Mouse (Mus musculus) neural tube, embryonic 15.5 days (tissue): ENCODE data around the gene Zfp664. TPM values are rescaled to one million over a fixed set of nuclear protein-coding genes. Genes with fewer than 3 reads are reported as not detected.
A peak's percentile ranks its signal among the peaks of the same experiment; 100 is the strongest.

ENCODE experiments used
- ATAC-seq: fragments of 200-750 bp; cut with Nextera tagmentation; 2 replicates; pipeline ENCODE4 v1.8.0; 2017; ENCODE audit warnings: mild to moderate bottlenecking, moderate TSS enrichment, moderate library complexity; ENCODE audit not compliant: low FRiP score
- H3K27ac ChIP-seq: fragments of 300-500 bp; sonication (generic); replicated peaks from 2 replicates; pipeline ENCODE4 v1.5.1; 2015; ENCODE audit warnings: mild to moderate bottlenecking, inconsistent platforms
- H3K27me3 ChIP-seq: fragments of 300-500 bp; sonication (generic); replicated peaks from 2 replicates; pipeline ENCODE4 v1.6.1; 2015; ENCODE audit warnings: inconsistent platforms
- H3K36me3 ChIP-seq: fragments of 300-500 bp; sonication (generic); 2 replicates; pipeline ENCODE4 v1.6.1; 2015; ENCODE audit warnings: inconsistent platforms
- H3K4me1 ChIP-seq: fragments of 300-500 bp; sonication (generic); 2 replicates; pipeline ENCODE4 v1.6.1; 2015; ENCODE audit warnings: inconsistent platforms
- H3K4me2 ChIP-seq: fragments of 300-500 bp; sonication (generic); 2 replicates; pipeline ENCODE4 v1.6.1; 2015; ENCODE audit warnings: inconsistent platforms, mild to moderate bottlenecking, moderate library complexity
- H3K4me3 ChIP-seq: fragments of 300-500 bp; sonication (generic); replicated peaks from 2 replicates; pipeline ENCODE4 v1.5.1; 2015; ENCODE audit warnings: mild to moderate bottlenecking, inconsistent platforms
- H3K9ac ChIP-seq: fragments of 300-500 bp; sonication (generic); replicated peaks from 2 replicates; pipeline ENCODE4 v1.6.1; 2015; ENCODE audit warnings: mild to moderate bottlenecking, inconsistent platforms
- H3K9me3 ChIP-seq: fragments of 300-500 bp; sonication (generic); replicated peaks from 2 replicates; pipeline ENCODE4 v1.6.1; 2016; ENCODE audit warnings: inconsistent platforms
- WGBS: fragments of 180-500 bp; shearing (Covaris S2); methylation state at CpG from one replicate; pipeline ENCODE4 v1.1.7; 2015; ENCODE audit warnings: mixed read lengths; 5-methylcytosine and 5-hydroxymethylcytosine counted together
- polyA plus RNA-seq: library from polyadenylated mRNA; unstranded; fragments of >200 nt; fragmentation: Nextera tagmentation; extraction: Ambion mirVana; gene quantifications from 2 replicates; pipeline ENCODE4 v1.2.1, GENCODE M21; 2015

Zfp664 gene
- polyA plus RNA-seq, 1 experiment from 2014 or later, result 83.9 TPM

- no peak for ATAC-seq
- 76% methylated on average over 10 of the region's 10 CpGs for WGBS
- Histone ChIP-seq H3K27ac (peak overlapping the region; percentile 61), H3K27me3 (no peaks in the 10 kb centered on the region), H3K9ac (no peak overlapping the region), H3K4me3 (no peak overlapping the region), H3K9me3 (no peaks in the 10 kb centered on the region), H3K4me1 (peaks cover 14% of the 10 kb centered on the region), H3K36me3 (no peaks in the 10 kb centered on the region), H3K4me2 (no peak overlapping the region)
Observed at GRCm38 (mm10) chr5:124902195-124902594, 39.7 kb downstream of the Zfp664 start.

- Histone ChIP-seq H3K9ac (no peak overlapping the region), H3K9me3 (no peaks in the 10 kb centered on the region), H3K4me3 (no peak overlapping the region), H3K4me1 (peaks cover 17% of the 10 kb centered on the region), H3K4me2 (no peak overlapping the region), H3K36me3 (no peaks in the 10 kb centered on the region), H3K27ac (no peak overlapping the region), H3K27me3 (no peaks in the 10 kb centered on the region)
- ATAC-seq, result no peak
- 91% methylated on average over 4 of the region's 4 CpGs for WGBS
Observed at GRCm38 (mm10) chr5:124903852-124904251, 41.4 kb downstream of the Zfp664 start.

- peaks cover 7% of the 10 kb centered on the region; the same call in 1 of the 2 replicates for H3K4me1 ChIP-seq
- no peaks in the 10 kb centered on the region for H3K27me3 ChIP-seq
- no peak overlapping the region for H3K4me2 ChIP-seq
- ATAC-seq, result no peak
- H3K4me3 ChIP-seq, result no peak overlapping the region
- no peak overlapping the region for H3K9ac ChIP-seq
- H3K9me3 ChIP-seq, result no peaks in the 10 kb centered on the region
- WGBS, result 80% methylated on average over 13 of the region's 13 CpGs
- H3K36me3 ChIP-seq, result no peaks in the 10 kb centered on the region
- no peak overlapping the region for H3K27ac ChIP-seq
Observed at GRCm38 (mm10) chr5:124906890-124907289, 44.4 kb downstream of the Zfp664 start.

- WGBS, result 35% methylated on average over 5 of the region's 5 CpGs
- H3K36me3 ChIP-seq, result no peaks in the 10 kb centered on the region
- H3K9me3 ChIP-seq, result no peaks in the 10 kb centered on the region
- no peak overlapping the region for H3K9ac ChIP-seq
- no peak overlapping the region for H3K27ac ChIP-seq
- no peak overlapping the region for H3K4me3 ChIP-seq
- H3K27me3 ChIP-seq, result no peaks in the 10 kb centered on the region
- peaks cover 19% of the 10 kb centered on the region for H3K4me1 ChIP-seq
- no peak overlapping the region for H3K4me2 ChIP-seq
- 0 out of 2 replicates have a peak, but pooled peaks have one; percentile 69 for ATAC-seq
Observed at GRCm38 (mm10) chr5:124908860-124909259, 46.4 kb downstream of the Zfp664 start.

DNA sequence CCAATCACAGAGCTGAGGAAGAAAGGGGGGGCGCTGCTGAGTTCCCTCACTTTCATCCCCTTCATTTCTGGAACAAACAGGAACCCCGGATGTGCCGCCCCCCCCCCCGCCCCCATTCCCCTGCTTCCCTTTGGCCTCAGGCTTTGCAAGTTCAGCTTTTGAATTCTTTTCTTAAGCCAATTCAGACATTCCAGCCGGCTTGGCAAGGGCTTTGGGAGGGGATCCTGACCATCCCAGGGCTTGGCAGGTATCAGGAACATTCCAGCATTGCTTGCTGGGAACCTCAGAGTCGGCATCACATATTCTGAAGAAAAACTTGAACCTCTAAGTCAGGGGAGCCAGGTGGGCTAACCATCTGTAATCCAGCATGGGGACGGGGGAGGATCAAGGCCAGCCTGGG is 49.8 kb downstream of the Zfp664 start:
- Histone ChIP-seq H3K4me3 (no peak overlapping the region), H3K27me3 (no peaks in the 10 kb centered on the region), H3K4me2 (no peak overlapping the region), H3K9me3 (no peaks in the 10 kb centered on the region), H3K27ac (no peak overlapping the region), H3K9ac (no peak overlapping the region), H3K36me3 (no peaks in the 10 kb centered on the region), H3K4me1 (peaks cover 21% of the 10 kb centered on the region)
- WGBS, result 62% methylated on average over 7 of the region's 7 CpGs
- no peak for ATAC-seq

DNA sequence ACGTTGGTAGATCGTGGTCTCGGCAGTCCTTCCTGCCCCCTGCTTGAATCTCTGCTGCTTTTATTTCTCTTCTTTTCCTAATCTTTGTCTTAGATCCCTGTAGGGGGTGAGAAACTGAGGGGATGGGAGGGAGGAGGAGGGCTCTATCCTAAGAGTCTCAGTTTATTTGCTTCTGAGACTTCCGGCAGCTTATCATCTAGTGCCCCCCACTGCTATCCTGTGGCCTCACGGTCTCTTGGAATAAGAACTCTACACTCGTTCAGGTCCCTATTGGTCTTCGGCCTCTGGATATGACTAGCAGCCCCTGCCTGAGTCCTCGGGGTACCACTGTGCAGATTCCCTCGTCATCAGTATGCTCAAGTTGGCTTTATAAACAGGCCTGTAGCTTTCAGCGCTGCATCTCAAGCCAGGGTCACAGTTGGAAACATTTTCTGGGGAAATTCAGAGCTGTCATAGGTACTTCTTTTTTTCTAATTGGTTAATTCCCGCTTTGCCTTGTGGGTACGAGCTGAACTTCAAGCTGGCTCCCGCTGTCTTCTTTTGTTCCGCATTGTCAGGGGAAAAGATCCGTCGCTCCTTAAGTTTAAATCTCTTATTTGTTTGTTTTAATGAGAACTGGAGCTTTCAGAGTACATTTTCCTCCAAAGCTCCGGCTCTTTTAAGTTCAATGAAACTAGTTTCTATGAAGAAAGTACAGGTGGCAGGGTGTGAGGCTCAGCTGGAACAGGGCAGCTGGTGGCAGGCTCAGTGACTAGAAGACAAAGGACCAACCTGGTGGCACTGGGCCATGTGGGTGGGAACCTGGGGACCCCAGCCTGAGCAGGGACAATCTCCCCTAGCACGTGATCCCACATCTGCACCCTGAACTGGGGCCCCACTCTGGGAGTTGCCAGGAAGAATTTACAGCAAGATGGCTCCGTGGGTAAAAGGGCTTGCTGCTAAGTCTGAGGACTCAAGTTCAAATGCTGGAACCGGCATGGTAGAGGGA is 50.7 kb downstream of the Zfp664 start:
- Histone ChIP-seq H3K27ac (peak overlapping the region; percentile 41; the same call in 1 of the 2 replicates), H3K4me2 (no peak overlapping the region), H3K27me3 (no peaks in the 10 kb centered on the region), H3K9me3 (no peaks in the 10 kb centered on the region), H3K36me3 (no peaks in the 10 kb centered on the region), H3K9ac (no peak overlapping the region), H3K4me1 (peaks cover 21% of the 10 kb centered on the region), H3K4me3 (no peak overlapping the region)
- no peak for ATAC-seq
- 25% methylated on average over 20 of the region's 20 CpGs for WGBS

DNA sequence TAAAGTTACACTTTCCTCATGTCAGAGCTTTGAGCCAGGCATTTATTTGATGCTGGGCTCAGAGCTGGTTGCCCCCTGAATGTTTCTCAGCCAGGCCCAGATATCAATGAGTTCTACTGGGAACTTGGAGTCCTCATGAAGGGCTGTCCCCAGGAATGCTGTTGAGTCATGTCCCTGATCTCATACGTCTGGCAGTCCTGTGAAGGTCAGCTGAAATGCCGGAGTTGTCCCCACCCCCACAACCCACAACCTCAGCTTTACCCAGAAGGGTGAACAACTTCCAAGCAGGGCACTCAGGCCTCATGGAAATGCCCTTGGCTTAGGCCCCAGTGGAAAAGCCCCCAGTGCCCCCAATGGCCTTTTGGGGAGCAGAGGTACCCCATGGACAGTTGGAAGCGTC is 57.3 kb downstream of the Zfp664 start:
- Histone ChIP-seq H3K4me3 (no peak overlapping the region), H3K4me1 (peaks cover 16% of the 10 kb centered on the region), H3K9ac (no peak overlapping the region), H3K9me3 (no peaks in the 10 kb centered on the region), H3K27ac (no peak overlapping the region), H3K27me3 (no peaks in the 10 kb centered on the region), H3K36me3 (no peaks in the 10 kb centered on the region), H3K4me2 (no peak overlapping the region)
- ATAC-seq, result no peak
- 75% methylated on average over 3 of the region's 3 CpGs for WGBS

GRCm38 (mm10) chr5:124921410-124921809 is 58.9 kb downstream of the Zfp664 start:
- Histone ChIP-seq H3K9me3 (no peaks in the 10 kb centered on the region), H3K4me3 (no peak overlapping the region), H3K27me3 (no peaks in the 10 kb centered on the region), H3K36me3 (no peaks in the 10 kb centered on the region), H3K4me2 (no peak overlapping the region), H3K4me1 (peaks cover 25% of the 10 kb centered on the region), H3K9ac (no peak overlapping the region; the same call in 1 of the 2 replicates), H3K27ac (no peak overlapping the region)
- ATAC-seq, result no peak

- peak overlapping the region; percentile 74 for H3K27ac ChIP-seq
- no peaks in the 10 kb centered on the region for H3K27me3 ChIP-seq
- peaks cover 25% of the 10 kb centered on the region for H3K4me1 ChIP-seq
- 24% methylated on average over 18 of the region's 18 CpGs for whole genome bisulfite sequencing
- no peaks in the 10 kb centered on the region for H3K36me3 ChIP-seq
- H3K9me3 ChIP-seq, result no peaks in the 10 kb centered on the region
- ATAC-seq, result peak; percentile 45; the same call in 1 of the 2 replicates
- H3K9ac ChIP-seq, result no peak overlapping the region
- H3K4me2 ChIP-seq, result peak overlapping the region; percentile 1; the same call in 1 of the 2 replicates
- H3K4me3 ChIP-seq, result no peak overlapping the region
Observed at GRCm38 (mm10) chr5:124922356-124923352, 60.2 kb downstream of the Zfp664 start.

GRCm38 (mm10) chr5:124929425-124930054 is 67.0 kb downstream of the Zfp664 start:
- Histone ChIP-seq H3K4me1 (peaks cover 22% of the 10 kb centered on the region), H3K4me2 (no peak overlapping the region), H3K27ac (no peak overlapping the region), H3K9ac (no peak overlapping the region), H3K27me3 (no peaks in the 10 kb centered on the region), H3K36me3 (no peaks in the 10 kb centered on the region), H3K4me3 (no peak overlapping the region), H3K9me3 (no peaks in the 10 kb centered on the region)
- ATAC-seq, result no peak
- WGBS, result 79% methylated on average over 9 of the region's 9 CpGs

DNA sequence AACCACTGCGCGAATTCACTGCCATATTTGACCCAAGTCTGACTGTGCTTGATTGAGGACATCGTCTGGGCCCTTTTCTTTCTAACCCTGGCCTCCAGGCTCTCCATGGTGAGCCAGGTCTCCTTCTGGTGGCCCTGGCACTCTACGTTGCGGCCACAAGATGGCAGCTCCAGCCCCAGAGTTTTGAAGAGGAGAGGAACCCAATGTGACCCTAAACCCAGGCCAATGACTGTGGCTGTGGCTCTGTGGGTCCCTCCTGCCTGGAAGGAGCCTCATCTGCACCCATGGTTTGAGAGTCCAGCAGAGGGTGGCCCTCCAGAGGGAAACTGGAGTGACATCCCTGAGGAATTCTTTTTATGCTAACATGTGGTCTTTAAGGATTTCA is 67.6 kb downstream of the Zfp664 start:
- Histone ChIP-seq H3K4me2 (no peak overlapping the region), H3K4me1 (peaks cover 25% of the 10 kb centered on the region), H3K36me3 (no peaks in the 10 kb centered on the region), H3K9me3 (no peaks in the 10 kb centered on the region), H3K27ac (no peak overlapping the region), H3K4me3 (no peak overlapping the region), H3K9ac (no peak overlapping the region), H3K27me3 (no peaks in the 10 kb centered on the region)
- peak; percentile 33; the same call in 1 of the 2 replicates for ATAC-seq
- 49% methylated on average over 5 of the region's 5 CpGs for WGBS
